Mouse (Mus musculus) heart, adult 8-10 months (tissue): Measurements from ENCODE around the gene Ccdc130. TPM values are rescaled to one million over a fixed set of nuclear protein-coding genes. Genes with fewer than 3 reads are reported as not detected.
A peak's percentile ranks its signal among the peaks of the same experiment; 100 is the strongest.

Experiments used
- DNase-seq: peaks from one replicate; pipeline ENCODE4 v3.0.0; 2022; ENCODE audit warnings: low spot score
- total RNA-seq, 4 experiments: library from RNA; stranded (reverse); gene quantifications; 2 replicates each; pipeline ENCODE4 v1.2.4; 2022

Gene Ccdc130
- total RNA-seq, 4 experiments from 2014 or later, result 7.5 to 12.3 (median 9.8) TPM

DNA sequence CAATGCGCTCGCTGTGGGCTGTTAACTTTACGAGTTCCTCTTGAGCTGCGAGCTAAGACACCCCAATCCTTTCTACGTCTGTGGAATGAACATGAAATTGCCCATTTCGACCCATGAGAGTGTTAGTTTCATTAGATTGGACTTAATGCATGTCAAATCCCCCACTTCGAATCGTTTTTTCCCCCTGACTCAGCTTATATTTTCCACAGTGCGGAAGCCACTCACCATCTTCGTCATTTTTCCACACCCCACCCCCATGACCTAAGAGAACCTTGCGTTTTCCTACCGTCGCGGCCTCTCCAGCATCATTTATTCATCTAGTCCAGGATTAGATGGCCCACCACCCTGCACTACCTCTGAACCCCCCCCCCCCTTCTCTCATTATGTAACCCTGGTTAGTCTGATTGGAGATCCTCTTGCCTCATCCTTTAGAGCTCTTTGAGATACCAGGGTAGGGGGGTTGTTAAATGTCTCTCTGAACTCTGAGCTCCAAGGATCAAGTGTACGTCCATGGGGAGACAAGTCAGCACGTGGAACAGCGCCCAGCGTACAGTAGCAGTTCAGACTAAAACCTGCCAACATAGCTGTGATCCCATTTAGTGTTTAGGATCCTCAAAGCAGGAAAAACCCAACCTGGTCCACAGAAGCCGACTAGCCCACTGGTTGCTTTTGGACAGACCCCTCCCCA is 32.5 kb downstream of the Ccdc130 start:
- no peak for DNase-seq

- peak; percentile 100 for DNase-seq
These were observed 33.1 kb downstream of the Ccdc130 start, which contains the start of gene Zswim4 for GRCm38 (mm10) chr8:84236998-84237473. Gene Zswim4 (minus strand): TSS chr8:84237055.

GRCm38 (mm10) chr8:84236410-84236997 is 33.7 kb downstream of the Ccdc130 start:
- no peak for DNase-seq

- DNase-seq, result no peak
These were observed 34.3 kb downstream of the Ccdc130 start for GRCm38 (mm10) chr8:84235746-84236409.

- no peak for DNase-seq
These were observed 37.1 kb downstream of the Ccdc130 start for GRCm38 (mm10) chr8:84233055-84233454.

- no peak for DNase-seq
These were observed 39.4 kb downstream of the Ccdc130 start for GRCm38 (mm10) chr8:84230735-84231134.

GRCm38 (mm10) chr8:84223322-84224029 is 46.7 kb downstream of the Ccdc130 start:
- no peak for DNase-seq

DNA sequence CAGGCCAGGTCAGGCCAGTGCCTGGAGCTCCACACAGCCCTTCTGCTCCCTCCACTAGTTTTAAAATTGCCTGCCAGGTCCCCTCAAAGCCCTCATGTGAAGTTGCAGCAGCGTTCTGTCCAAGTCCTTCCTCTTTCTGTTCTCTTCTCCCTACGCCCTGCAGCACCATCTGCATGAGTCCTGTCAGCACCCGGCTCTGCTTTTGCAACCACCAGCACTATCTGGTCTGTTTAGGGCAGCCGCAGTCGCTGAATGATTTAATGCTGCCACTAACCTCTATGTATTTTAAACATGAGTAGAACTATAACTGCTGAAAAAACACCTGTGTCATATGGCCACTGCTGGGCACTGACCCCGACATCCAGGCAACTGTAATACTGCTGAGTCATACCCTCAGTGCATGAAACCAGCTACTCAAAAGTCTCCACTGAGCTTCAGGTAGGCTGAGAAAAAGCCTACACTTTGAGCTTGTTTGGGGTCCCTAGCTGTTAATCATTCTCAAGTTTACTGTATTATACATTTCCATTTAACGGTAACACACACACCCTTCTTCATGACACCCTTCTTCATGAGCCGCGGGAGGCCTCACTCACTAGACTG is 47.5 kb downstream of the Ccdc130 start:
- DNase-seq, result no peak

DNA sequence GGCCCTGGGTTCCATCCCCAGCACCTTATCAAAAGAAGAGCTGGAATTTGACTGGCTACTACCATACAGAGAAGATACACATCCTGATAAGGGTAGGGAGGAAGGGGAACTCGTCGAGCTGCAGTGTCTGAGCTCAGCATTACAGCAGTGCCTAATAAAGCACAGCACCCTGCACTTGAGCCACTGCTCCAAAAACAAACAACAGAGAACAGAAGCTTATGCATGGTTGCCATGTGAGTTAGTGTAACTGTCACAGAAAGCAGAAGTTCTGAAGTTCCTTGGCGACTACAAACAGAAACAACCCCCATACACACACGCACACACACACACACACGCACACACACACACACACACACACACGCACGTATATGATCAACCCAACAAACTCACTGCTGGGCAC is 50.1 kb downstream of the Ccdc130 start:
- no peak for DNase-seq

DNA sequence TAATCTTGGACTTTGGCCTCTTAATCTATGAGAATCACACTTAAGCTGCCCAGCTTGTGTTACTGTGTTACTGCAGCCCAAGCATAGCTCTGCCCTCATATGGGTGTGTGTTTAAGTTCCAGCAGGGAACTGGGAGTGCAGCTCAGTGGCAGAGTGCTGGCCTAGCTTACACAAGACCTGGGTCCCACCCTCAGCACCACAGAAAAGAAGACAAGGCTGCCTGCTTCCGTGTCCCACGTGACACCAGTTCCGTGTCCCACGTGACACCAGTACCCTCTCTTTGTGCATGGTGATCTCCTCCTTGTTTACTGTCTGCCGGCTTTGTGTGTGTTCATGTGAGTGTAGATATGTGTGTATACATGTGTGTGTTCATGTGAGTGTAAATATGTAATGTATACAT is 52.0 kb downstream of the Ccdc130 start:
- DNase-seq, result no peak

GRCm38 (mm10) chr8:84217206-84217605 is 53.0 kb downstream of the Ccdc130 start:
- no peak for DNase-seq

GRCm38 (mm10) chr8:84213277-84213676 is 56.9 kb downstream of the Ccdc130 start:
- no peak for DNase-seq

DNA sequence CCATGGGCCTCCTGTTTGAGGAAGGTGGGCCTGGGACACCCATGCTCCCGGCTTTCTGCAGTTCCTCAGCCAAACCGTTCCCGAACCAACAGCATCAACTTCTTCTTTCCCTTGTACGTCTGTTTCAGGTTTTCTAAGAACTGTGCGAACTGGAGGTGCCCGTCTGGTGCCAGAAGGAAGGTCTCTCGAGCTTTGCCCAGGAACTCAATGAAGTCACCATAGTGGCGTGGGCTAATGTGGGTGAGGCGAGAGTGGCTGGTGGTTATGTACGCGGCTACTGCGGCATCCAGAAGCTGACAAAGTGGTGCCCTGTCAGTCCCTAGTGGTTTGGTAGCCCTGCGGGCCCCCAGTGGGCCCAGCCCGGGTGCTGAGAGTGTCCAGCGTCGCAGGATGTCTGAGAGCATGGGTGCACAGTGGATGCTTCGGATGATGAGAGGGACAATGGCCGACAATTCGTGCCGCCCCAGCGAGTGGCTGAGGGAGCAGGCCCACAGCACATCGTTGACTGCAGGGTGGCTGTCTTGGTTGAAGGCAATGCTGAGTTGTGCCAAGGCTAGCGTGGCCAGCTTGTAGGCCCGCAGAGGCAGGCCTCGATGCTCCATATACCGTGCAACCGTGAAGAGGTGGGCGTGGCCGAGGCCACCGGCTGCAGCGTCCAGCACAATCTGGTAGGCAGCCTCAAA is 58.2 kb downstream of the Ccdc130 start:
- no peak for DNase-seq

DNA sequence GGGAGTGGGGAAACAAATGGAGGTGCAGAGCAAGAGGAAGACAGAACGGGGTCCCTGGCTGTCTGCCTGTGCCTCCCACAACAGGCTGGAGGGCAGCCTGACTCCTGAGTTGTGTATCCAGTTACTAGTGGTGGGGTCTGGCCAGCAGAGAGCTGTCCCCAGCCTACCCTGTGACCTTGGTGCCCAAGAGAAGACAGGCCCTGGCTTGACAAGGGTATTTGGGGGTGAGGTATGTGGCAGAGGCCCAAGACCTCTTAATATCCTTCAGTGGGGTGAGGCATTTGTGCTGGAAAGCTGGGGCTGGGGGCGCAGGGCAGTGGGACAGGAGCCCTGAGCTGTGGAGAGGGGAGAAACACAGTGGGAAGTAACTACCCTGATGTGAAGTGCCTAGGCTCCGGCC is 59.0 kb downstream of the Ccdc130 start:
- no peak for DNase-seq

- peak; percentile 84 for DNase-seq
These were observed 59.9 kb downstream of the Ccdc130 start for GRCm38 (mm10) chr8:84210167-84210791.

DNA sequence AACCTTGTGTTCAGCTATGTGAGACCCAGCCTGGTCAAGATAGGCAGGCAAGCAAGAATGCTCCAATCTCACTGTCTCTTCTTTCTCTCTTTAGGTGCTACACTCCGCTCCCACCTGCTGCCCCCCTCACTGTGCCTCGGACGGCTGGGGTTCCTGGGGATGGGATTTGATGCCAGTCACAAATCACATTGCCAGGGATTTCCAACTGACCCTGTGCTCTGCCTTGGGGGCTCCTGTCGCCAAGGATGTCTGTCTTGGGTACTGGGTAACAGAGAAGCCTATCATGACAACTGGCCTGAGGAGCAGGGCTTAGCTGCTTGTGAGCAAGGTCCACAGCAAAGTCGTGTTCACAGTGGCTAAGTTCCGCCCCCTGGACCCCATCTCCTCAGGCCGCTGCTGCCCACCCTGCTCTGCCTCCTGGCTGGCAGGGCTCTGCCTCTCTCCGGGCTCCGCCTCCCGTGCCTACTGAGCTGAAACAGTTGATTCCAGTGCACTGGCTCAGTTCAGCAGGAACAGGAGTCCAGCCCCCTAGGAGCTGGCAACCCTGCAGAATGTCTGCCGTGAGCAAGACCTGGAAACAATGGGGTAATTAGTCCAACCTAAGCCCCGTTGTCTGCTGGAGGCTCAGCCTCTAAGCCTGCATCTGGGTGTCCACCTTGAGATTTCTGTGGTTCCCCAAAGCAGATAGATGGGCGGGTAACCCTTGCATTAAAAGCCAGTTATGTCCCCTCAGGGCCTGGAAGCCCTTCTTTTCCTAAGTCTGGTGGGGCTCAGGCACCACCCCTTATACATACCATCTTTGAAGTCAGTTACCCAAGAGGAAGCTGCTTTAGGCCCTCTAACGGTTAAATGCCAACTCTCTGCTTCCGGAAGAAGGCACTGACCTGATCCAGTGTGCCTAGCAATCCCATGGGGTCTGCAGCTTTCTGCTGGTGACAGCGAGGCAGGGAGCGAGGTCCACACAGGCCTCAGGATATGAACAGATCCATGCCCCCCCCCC is 61.5 kb downstream of the Ccdc130 start:
- DNase-seq, result no peak

- DNase-seq, result peak; percentile 83
These were observed 62.4 kb downstream of the Ccdc130 start for GRCm38 (mm10) chr8:84207811-84208210.
